Mouse (Mus musculus) hindbrain, embryonic 13.5 days (tissue): ENCODE data around the gene Olfr129. TPM values are rescaled to one million over a fixed set of nuclear protein-coding genes. Genes with fewer than 3 reads are reported as not detected.

ENCODE experiments used
- ATAC-seq: fragments of 200-750 bp; cut with Nextera tagmentation; 2 replicates; pipeline ENCODE4 v1.8.0; 2017; ENCODE audit warnings: moderate TSS enrichment; ENCODE audit not compliant: low FRiP score
- H3K27ac ChIP-seq: fragments of 300-500 bp; sonication (generic); 2 replicates; pipeline ENCODE4 v1.5.1; 2015; ENCODE audit warnings: inconsistent platforms, mild to moderate bottlenecking, moderate library complexity
- H3K27me3 ChIP-seq: fragments of 300-500 bp; sonication (generic); 2 replicates; pipeline ENCODE4 v1.6.1; 2015; ENCODE audit warnings: mild to moderate bottlenecking, inconsistent platforms
- H3K36me3 ChIP-seq: fragments of 300-500 bp; sonication (generic); 2 replicates; pipeline ENCODE4 v1.6.1; 2015; ENCODE audit warnings: mild to moderate bottlenecking, inconsistent platforms
- H3K4me1 ChIP-seq: fragments of 300-500 bp; sonication (generic); replicated peaks from 2 replicates; pipeline ENCODE4 v1.6.1; 2015; ENCODE audit warnings: inconsistent platforms
- H3K4me2 ChIP-seq: fragments of 300-500 bp; sonication (generic); 2 replicates; pipeline ENCODE4 v1.6.1; 2015; ENCODE audit warnings: inconsistent platforms, mild to moderate bottlenecking, moderate library complexity
- H3K4me3 ChIP-seq: fragments of 300-500 bp; sonication (generic); 2 replicates; pipeline ENCODE4 v1.5.1; 2015; ENCODE audit warnings: mild to moderate bottlenecking, inconsistent platforms
- H3K9ac ChIP-seq: fragments of 300-500 bp; sonication (generic); 2 replicates; pipeline ENCODE4 v1.6.1; 2015; ENCODE audit warnings: mild to moderate bottlenecking, inconsistent platforms
- H3K9me3 ChIP-seq: fragments of 300-500 bp; sonication (generic); 2 replicates; pipeline ENCODE4 v1.6.1; 2016; ENCODE audit warnings: inconsistent platforms
- WGBS: fragments of 180-500 bp; shearing (Covaris S2); methylation state at CpG from one replicate; pipeline ENCODE4 v1.1.7; 2015; 5-methylcytosine and 5-hydroxymethylcytosine counted together
- polyA plus RNA-seq: library from polyadenylated mRNA; unstranded; fragments of >200 nt; fragmentation: Nextera tagmentation; extraction: Ambion mirVana; gene quantifications from 2 replicates; pipeline ENCODE4 v1.2.1, GENCODE M21; 2015

Olfr129 gene
- not detected in 2 replicates for polyA plus RNA-seq

DNA sequence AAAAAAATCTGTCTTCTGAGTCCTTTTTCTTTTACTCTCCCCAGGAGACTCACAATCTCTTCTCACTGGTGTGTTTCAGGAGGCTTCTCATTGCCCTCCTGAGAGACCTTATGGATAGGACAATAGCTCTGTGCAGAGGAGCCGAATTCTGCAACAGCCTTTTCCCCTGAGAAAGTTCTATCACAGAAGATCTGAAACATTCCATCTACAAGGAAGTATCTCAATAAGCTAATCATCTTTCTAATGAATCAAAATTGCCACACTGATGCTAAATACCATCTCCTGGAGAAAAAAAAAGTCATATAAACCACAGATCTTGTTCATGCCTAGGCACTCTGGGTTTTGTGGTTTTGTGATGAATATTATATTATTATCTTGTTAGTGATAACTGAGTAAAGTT lies at the start of gene Olfr129:
Gene Olfr129, minus strand, starts transcription at position 101 of the 400 bp plus-strand sequence.
- Histone ChIP-seq H3K4me3 (no peak within 1 kb of the TSS), H3K36me3 (no peaks in the 10 kb centered on the region), H3K9me3 (no peaks in the 10 kb centered on the region), H3K4me2 (no peak within 1 kb of the TSS), H3K27ac (no peak within 1 kb of the TSS), H3K4me1 (no peaks in the 10 kb centered on the region), H3K27me3 (no peaks in the 10 kb centered on the region), H3K9ac (no peak within 1 kb of the TSS)
- no peak for ATAC-seq
- WGBS, result 74% methylated on average over 1 of the region's 1 CpGs

- H3K36me3 ChIP-seq, result no peaks in the 10 kb centered on the region
- H3K4me3 ChIP-seq, result no peak within 1 kb of the TSS
- H3K9me3 ChIP-seq, result no peaks in the 10 kb centered on the region
- H3K9ac ChIP-seq, result no peak within 1 kb of the TSS
- no peak within 1 kb of the TSS for H3K4me2 ChIP-seq
- no peak within 1 kb of the TSS for H3K27ac ChIP-seq
- H3K27me3 ChIP-seq, result no peaks in the 10 kb centered on the region
- ATAC-seq, result no peak
- H3K4me1 ChIP-seq, result no peaks in the 10 kb centered on the region
Measured at GRCm38 (mm10) chr17:38088593-38088992, 28.7 kb upstream of the Olfr129 start, which contains the start of gene Olfr131. TSS of gene Olfr131 (minus strand) at chr17:38088693.

GRCm38 (mm10) chr17:38082364-38082763 lies 22.5 kb upstream of the Olfr129 start:
- H3K27me3 ChIP-seq, result no peaks in the 10 kb centered on the region
- H3K27ac ChIP-seq, result no peak overlapping the region
- no peaks in the 10 kb centered on the region for H3K36me3 ChIP-seq
- WGBS, result 84% methylated on average over 4 of the region's 4 CpGs
- H3K9ac ChIP-seq, result no peak overlapping the region
- H3K4me2 ChIP-seq, result no peak overlapping the region
- no peaks in the 10 kb centered on the region for H3K4me1 ChIP-seq
- no peaks in the 10 kb centered on the region for H3K9me3 ChIP-seq
- ATAC-seq, result no peak
- H3K4me3 ChIP-seq, result no peak overlapping the region

DNA sequence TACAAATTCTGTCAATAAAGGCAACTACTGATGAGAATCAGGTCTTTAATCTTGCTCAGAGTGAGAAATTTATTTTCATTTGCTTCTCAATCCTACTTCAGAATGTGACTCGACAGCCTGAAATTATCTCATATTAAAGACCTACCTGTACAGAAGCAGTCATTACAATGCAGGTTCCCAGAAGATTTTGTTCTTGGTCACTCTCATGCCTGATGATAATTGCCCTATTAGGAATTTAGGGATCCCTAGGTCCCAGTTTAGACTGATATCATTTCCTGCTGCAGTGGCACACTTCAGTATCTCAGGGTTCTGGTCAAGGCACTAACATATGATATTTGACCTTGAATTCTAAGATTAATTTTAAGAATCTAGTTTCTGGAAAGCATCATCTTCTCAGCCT lies 3.7 kb upstream of the Olfr129 start, which contains the start of gene Olfr130:
Gene Olfr130, plus strand, starts transcription at position 301 of the 400 bp plus-strand sequence.
- Histone ChIP-seq H3K36me3 (no peaks in the 10 kb centered on the region), H3K4me3 (no peak within 1 kb of the TSS), H3K27me3 (no peaks in the 10 kb centered on the region), H3K9me3 (no peaks in the 10 kb centered on the region), H3K27ac (no peak within 1 kb of the TSS), H3K4me2 (no peak within 1 kb of the TSS), H3K4me1 (no peaks in the 10 kb centered on the region), H3K9ac (no peak within 1 kb of the TSS)
- WGBS, result 88% methylated on average over 1 of the region's 1 CpGs
- ATAC-seq, result no peak

GRCm38 (mm10) chr17:38026297-38026696 lies 33.6 kb downstream of the Olfr129 start:
- no peak overlapping the region for H3K4me3 ChIP-seq
- no peak overlapping the region for H3K27ac ChIP-seq
- no peaks in the 10 kb centered on the region for H3K4me1 ChIP-seq
- H3K9me3 ChIP-seq, result no peaks in the 10 kb centered on the region
- no peak overlapping the region for H3K4me2 ChIP-seq
- ATAC-seq, result no peak
- H3K36me3 ChIP-seq, result no peaks in the 10 kb centered on the region
- H3K27me3 ChIP-seq, result no peaks in the 10 kb centered on the region
- no peak overlapping the region for H3K9ac ChIP-seq
- WGBS, result 37% methylated on average over 5 of the region's 5 CpGs

DNA sequence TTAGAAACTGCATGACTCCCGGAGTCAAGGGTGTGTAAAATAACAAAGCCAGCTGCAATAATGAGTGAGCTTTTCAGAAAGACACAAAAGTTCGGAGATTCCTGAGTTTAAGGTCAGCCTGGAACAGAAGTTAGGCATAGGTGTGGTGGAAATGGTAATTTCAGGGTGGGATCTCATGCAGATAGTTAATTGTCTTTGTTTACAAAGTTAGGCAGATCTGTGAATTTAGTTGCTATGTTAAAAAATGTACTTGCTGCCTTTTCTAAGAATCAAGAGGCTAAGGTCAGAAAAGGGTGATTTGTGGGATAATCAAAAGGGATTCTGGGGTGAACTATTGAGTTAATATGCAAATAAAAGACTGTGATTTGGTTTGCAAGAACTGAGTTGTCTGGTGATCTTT lies 43.5 kb downstream of the Olfr129 start:
- no peaks in the 10 kb centered on the region for H3K4me1 ChIP-seq
- H3K36me3 ChIP-seq, result no peaks in the 10 kb centered on the region
- H3K9ac ChIP-seq, result no peak overlapping the region
- 75% methylated on average over 2 of the region's 2 CpGs for WGBS
- no peaks in the 10 kb centered on the region for H3K27me3 ChIP-seq
- H3K4me2 ChIP-seq, result no peak overlapping the region
- peaks cover 5% of the 10 kb centered on the region for H3K9me3 ChIP-seq
- H3K4me3 ChIP-seq, result no peak overlapping the region
- no peak overlapping the region for H3K27ac ChIP-seq
- no peak for ATAC-seq

DNA sequence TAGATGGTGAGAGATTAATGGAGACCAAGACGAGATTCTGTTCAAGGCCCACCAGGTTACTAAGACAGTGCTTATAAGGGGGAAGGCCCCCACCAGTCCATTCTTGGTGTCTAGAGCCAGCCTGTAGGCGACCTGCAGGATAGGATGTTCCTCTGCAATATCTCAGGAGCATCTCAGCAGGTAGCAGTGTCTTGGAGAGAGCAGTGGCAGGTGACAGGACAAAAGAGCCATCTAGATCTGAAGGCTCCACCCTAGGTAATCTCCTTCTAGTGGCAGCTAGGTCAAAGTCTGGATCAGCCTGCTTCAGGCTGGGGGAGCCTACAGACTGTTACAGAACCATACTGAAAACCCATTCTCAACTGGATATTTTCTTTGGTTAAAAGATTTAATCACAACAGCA lies 54.9 kb downstream of the Olfr129 start:
- Histone ChIP-seq H3K27ac (no peak overlapping the region), H3K36me3 (no peaks in the 10 kb centered on the region), H3K4me1 (no peaks in the 10 kb centered on the region), H3K4me2 (no peak overlapping the region), H3K27me3 (no peaks in the 10 kb centered on the region), H3K4me3 (no peak overlapping the region), H3K9me3 (no peaks in the 10 kb centered on the region), H3K9ac (no peak overlapping the region)
- 61% methylated on average over 2 of the region's 2 CpGs for WGBS
- no peak for ATAC-seq

Other genes with a start within 250 kb of the Olfr129 start
- gene Olfr125, start 227.1 kb downstream of the Olfr129 start, polyA plus RNA-seq, result not detected in 2 replicates
- gene Olfr126, start 212.6 kb downstream of the Olfr129 start, polyA plus RNA-seq, result not detected in 2 replicates
- gene Olfr127, start 159.6 kb downstream of the Olfr129 start, polyA plus RNA-seq, result not detected in 2 replicates
- gene Olfr128, start 139.5 kb downstream of the Olfr129 start, polyA plus RNA-seq, result not detected in 2 replicates
- not detected in 2 replicates for gene Olfr761, start 107.0 kb downstream of the Olfr129 start, polyA plus RNA-seq
- gene Olfr130, start 3.8 kb upstream of the Olfr129 start, polyA plus RNA-seq, result not detected in 2 replicates
- gene Olfr131, start 28.6 kb upstream of the Olfr129 start, polyA plus RNA-seq, result not detected in 2 replicates
- gene Olfr132, start 74.4 kb upstream of the Olfr129 start, polyA plus RNA-seq, result not detected in 2 replicates
- not detected in 2 replicates for gene Olfr133, start 85.2 kb upstream of the Olfr129 start, polyA plus RNA-seq
- gene Olfr134, start 111.3 kb upstream of the Olfr129 start, polyA plus RNA-seq, result not detected in 2 replicates
- gene Olfr135, start 144.3 kb upstream of the Olfr129 start, polyA plus RNA-seq, result not detected in 2 replicates
- gene Olfr138, start 201.0 kb upstream of the Olfr129 start, polyA plus RNA-seq, result not detected in 2 replicates
- gene Olfr137, start 247.5 kb upstream of the Olfr129 start, polyA plus RNA-seq, result not detected in 2 replicates